Mouse (Mus musculus) ZHBTc4 (cell line): ENCODE measurements at regions not wholly inside any gene's neighbourhood (a gene's known extent, or its start where the extent isn't known, plus 50 kb on each side); places are given as distances from the start of the nearest gene placed in this dataset.
"Not testable (repeated sequence)": the region's sequence is repeated elsewhere in the genome, so short reads cannot be mapped to it uniquely, and the experiment has no call there.

Experiments used
- DNase-seq: peaks from one replicate; pipeline ENCODE4 v3.0.0-alpha.2; 2011; ENCODE audit warnings: low read depth, low spot score

DNA sequence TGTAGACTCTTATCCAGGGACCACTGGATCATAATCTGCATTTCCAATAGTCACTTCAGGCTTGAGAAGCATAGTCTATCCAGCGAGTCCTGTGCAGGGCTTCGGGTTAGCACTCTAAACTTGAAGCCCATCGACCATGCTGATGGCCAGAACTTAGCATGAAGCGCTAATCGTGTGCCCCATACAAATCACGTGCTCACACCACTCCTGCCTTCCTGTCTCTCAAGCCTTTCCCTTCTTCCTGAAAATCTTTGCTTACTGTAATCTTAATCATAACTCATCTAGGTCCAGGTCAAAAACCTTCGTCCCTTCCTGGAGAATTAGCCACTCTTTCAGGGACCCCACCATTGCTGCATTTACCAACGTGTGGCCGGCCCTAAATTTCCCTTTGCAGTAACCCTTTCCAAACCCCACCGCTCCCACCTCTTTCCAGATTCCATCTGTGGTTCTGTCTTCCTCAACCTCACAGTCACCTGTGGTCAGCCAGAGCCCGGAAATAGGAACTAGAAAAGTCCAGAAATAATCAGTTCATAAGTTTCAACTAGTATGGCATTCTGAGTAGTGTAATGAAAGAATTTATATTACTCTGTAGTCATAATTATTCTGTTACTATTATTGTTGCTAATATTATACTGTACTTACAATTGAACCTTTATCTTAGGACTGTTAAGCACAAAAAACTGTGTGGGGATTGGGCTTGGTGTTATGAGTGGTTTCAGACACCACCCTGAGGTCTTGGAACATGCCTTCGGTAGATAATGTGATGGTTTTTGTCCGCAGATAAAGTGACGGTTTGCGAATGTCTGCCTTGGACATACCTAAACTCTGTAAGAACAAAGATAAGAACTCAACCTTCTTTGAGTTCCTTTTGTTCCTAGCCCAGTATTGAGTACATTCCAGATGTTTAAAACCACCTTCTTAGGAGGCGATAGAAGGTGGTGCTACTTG, 57.3 kb upstream of the Slc1a3 start:
- DNase-seq: no peak

- DNase-seq: not testable (repeated sequence)
Measured at GRCm38 (mm10) chr15:8766208-8766607, 55.6 kb upstream of the Slc1a3 start.

DNA sequence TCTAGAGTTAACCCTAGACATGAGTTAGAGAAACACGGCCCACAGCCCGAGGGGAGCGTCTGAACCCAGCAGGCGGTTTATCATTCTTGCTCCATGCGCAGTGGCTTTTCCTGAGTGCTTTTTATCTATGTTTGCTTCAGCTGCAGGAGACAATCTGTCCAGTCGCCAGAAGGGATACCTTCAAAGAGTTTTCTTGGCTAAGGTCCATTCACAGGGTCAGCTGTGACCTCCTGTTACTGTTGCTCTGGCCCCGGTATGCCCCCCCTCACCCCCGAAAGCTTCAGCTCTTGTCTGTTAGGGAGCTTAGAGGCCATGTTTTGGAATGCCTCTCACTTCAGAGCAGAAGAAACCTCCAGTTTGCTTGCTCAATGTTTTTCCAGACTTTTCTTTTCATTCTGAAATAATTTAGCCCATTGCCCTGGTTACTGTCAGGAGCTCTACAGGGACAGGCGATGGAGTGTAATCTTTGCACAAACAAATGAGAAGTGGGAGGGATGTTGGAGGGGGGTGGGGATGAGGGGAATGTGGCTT, 51.2 kb upstream of the Slc1a3 start:
- DNase-seq: no peak

DNA sequence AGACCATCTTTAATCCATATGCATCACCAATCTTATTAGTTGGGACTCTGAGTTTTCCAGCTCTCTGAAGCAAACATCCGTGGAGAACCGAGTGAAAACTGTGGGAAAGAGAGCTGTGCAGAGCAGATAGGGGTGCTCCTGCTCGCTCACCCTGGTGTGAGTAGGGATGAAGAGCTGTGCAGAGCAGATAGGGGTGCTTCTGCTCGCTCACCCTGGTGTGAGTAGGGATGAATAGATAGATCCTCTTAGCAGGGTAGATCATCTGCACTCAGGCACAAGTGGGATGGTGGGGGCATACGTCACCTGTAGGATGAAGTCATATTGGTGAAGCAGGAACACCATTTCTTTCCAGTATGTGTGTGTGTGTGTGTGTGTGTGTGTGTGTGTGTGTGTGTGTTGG, 50.6 kb upstream of the Slc1a3 start:
- DNase-seq: no peak
